Mouse (Mus musculus) embryonic facial prominence, embryonic 14.5 days (tissue): Measurements from ENCODE around the gene F5. TPM values are rescaled to one million over a fixed set of nuclear protein-coding genes. Genes with fewer than 3 reads are reported as not detected.

Experiments used
- ATAC-seq: fragments of 200-750 bp; cut with Nextera tagmentation; 2 replicates; pipeline ENCODE4 v1.8.0; 2017; ENCODE audit warnings: low read depth, moderate number of reproducible peaks, moderate TSS enrichment
- DNase-seq: peaks from one replicate; pipeline ENCODE4 v3.0.0-alpha.2; 2015; ENCODE audit warnings: low spot score
- H3K27ac ChIP-seq: fragments of 300-500 bp; sonication (generic); replicated peaks from 2 replicates; pipeline ENCODE4 v1.5.1; 2014; ENCODE audit warnings: low read depth, mild to moderate bottlenecking, low read length, moderate library complexity
- H3K27me3 ChIP-seq: fragments of 300-500 bp; sonication (generic); replicated peaks from 2 replicates; pipeline ENCODE4 v1.6.1; 2014; ENCODE audit warnings: low read length; ENCODE audit not compliant: control insufficient read depth, insufficient read depth
- H3K36me3 ChIP-seq: fragments of 300-500 bp; sonication (generic); 2 replicates; pipeline ENCODE4 v1.6.1; 2014; ENCODE audit warnings: low read length, mixed read lengths; ENCODE audit not compliant: control insufficient read depth, insufficient read depth
- H3K4me1 ChIP-seq: fragments of 300-500 bp; sonication (generic); 2 replicates; pipeline ENCODE4 v1.6.1; 2014; ENCODE audit warnings: antibody characterized with exemption, low read length; ENCODE audit not compliant: control insufficient read depth, insufficient read depth
- H3K4me2 ChIP-seq: fragments of 300-500 bp; sonication (generic); 2 replicates; pipeline ENCODE4 v1.6.1; 2014; ENCODE audit warnings: low read depth, mild to moderate bottlenecking, low read length, moderate library complexity, mixed read lengths
- H3K4me3 ChIP-seq: fragments of 300-500 bp; sonication (generic); 2 replicates; pipeline ENCODE4 v1.5.1; 2014; ENCODE audit warnings: low read depth, mild to moderate bottlenecking, low read length
- H3K9ac ChIP-seq: fragments of 300-500 bp; sonication (generic); 2 replicates; pipeline ENCODE4 v1.6.1; 2014; ENCODE audit warnings: low read depth, mild to moderate bottlenecking, low read length, moderate library complexity, mixed read lengths
- H3K9me3 ChIP-seq: fragments of 300-500 bp; sonication (generic); 2 replicates; pipeline ENCODE4 v1.6.1; 2016; ENCODE audit warnings: low read length; ENCODE audit not compliant: control insufficient read depth
- WGBS: fragments of 180-500 bp; shearing (Covaris S2); extraction: QIAGEN DNeasy Blood & Tissue Kit; methylation state at CpG from one replicate; pipeline ENCODE4 v1.1.7; 2014; 5-methylcytosine and 5-hydroxymethylcytosine counted together
- polyA plus RNA-seq: library from polyadenylated mRNA; unstranded; fragments of >200 nt; fragmentation: Nextera tagmentation; extraction: Ambion mirVana; gene quantifications from 2 replicates; pipeline ENCODE4 v1.2.1, GENCODE M21; 2014

Gene F5
- polyA plus RNA-seq, 1 experiment from 2014 or later, result 0.21 TPM

DNA sequence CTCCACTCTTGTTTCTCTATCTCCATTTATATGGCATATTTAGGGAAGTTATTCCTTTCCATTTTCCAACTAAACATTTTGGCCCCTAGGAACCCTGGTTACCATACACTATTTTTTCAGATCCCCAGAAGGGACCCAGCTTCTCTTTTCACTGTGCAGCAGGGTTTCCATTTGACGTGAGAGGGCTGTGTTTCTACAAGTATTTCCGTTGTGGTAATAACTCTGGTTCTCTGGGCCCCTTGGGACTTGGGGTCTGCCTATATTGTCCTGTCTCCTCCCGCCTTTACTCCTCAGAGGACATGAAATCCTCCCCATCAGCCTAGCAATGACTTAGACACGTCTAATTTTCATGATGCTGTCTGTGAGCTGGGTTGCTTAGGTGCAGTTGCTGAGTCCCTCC, 12.2 kb upstream of the F5 start:
- Histone ChIP-seq H3K27me3 (no peaks in the 10 kb centered on the region), H3K36me3 (no peaks in the 10 kb centered on the region), H3K4me1 (no peaks in the 10 kb centered on the region), H3K4me2 (no peak overlapping the region), H3K4me3 (no peak overlapping the region), H3K9ac (no peak overlapping the region), H3K9me3 (no peaks in the 10 kb centered on the region), H3K27ac (no peak overlapping the region)
- ATAC-seq (no peak), DNase-seq (no peak)
- 66% methylated on average over 4 of the region's 4 CpGs for WGBS

DNA sequence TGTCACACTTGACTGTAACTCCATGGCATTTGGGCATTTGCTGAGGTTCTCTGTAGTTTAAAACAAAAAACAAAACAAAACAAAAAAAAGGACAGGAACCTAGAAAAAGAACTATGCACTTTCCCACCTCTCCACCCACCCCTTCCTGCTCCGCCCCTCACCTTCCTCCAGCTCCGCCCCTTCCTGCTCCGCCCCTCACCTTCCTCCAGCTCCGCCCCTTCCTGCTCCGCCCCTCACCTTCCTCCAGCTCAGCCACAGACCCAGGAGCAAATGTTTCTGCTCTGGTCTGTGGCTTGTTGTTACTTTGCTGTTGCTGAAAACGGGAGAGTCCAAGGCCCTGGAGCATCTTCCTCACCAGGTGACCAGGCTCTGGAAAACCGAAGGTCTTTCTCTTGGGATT, 2.6 kb upstream of the F5 start:
- 91% methylated on average over 7 of the region's 7 CpGs for WGBS
- DNase-seq, result no peak
- Histone ChIP-seq H3K27me3 (no peaks in the 10 kb centered on the region), H3K4me1 (peaks cover 7% of the 10 kb centered on the region; the same call in 1 of the 2 replicates), H3K4me3 (no peak overlapping the region), H3K36me3 (no peaks in the 10 kb centered on the region), H3K27ac (no peak overlapping the region), H3K9me3 (no peaks in the 10 kb centered on the region), H3K9ac (no peak overlapping the region), H3K4me2 (no peak overlapping the region)
- no peak for ATAC-seq

DNA sequence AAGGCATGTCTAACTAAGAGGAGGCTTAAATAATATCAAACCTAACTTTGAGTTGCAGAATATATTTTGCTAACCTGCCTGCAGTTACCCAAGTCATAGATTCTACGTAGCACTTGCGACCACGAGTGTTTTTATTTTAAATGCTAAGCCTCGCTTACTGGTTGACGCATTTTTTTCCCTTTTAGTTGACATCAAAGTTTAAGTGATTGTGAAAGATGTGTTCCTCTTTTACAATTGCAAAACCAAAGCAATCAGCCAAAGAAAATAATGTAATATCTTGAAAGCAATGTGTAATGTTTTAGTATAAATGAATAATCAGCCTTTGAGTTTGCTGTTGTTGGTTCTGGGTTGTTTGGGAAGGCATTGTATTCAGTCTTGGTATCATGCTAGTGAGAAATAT, 1.2 kb downstream of the F5 start:
- no peaks in the 10 kb centered on the region for H3K36me3 ChIP-seq
- ATAC-seq, result no peak
- DNase-seq, result no peak
- H3K4me3 ChIP-seq, result no peak overlapping the region
- no peak overlapping the region for H3K9ac ChIP-seq
- H3K4me2 ChIP-seq, result no peak overlapping the region
- H3K4me1 ChIP-seq, result peaks cover 7% of the 10 kb centered on the region; the same call in 1 of the 2 replicates
- no peak overlapping the region for H3K27ac ChIP-seq
- no peaks in the 10 kb centered on the region for H3K27me3 ChIP-seq
- WGBS, result 82% methylated on average over 5 of the region's 5 CpGs
- no peaks in the 10 kb centered on the region for H3K9me3 ChIP-seq

DNA sequence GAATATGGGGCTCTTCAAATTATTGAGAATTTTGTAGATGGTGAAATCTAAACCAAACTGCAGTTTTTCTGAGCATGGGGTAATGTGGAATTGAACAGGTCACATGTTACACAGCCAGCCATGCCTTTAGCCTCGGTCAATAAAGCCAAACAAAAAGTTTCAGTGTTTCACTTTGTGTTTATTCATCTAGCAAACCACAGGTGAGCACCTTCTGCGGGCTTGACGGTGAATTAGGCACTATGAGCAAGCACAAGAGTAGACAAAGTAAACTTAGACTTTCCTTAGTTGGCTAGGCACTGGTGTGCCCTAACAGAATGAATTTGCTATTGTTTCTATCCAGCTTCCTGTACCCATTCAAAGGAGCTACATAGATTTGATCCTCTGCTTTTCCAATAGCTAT, 3.3 kb downstream of the F5 start:
- Histone ChIP-seq H3K27me3 (no peaks in the 10 kb centered on the region), H3K4me2 (no peak overlapping the region), H3K9ac (no peak overlapping the region), H3K4me3 (no peak overlapping the region), H3K9me3 (no peaks in the 10 kb centered on the region), H3K27ac (no peak overlapping the region), H3K36me3 (no peaks in the 10 kb centered on the region), H3K4me1 (peaks cover 7% of the 10 kb centered on the region; the same call in 1 of the 2 replicates)
- ATAC-seq (no peak), DNase-seq (no peak)
- WGBS, result 75% methylated on average over 3 of the region's 3 CpGs

DNA sequence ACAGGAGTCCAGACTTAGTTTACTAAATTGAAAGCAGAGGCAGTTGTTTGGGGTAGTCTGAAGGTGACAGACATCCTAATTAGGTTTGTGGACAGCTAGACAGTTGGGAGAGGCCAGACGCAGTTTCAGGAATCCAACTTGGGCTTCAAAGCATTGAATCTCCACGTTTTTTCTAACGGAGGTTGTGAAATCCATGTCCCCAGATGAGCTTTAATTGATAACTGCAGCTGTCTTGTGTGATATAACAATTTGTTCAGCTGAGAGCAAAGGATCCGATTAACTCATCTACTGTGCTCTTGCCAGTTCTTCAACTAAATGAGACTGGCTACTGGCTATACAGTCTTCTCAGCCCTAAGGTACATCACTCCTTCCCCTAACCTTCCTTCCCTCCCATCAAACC, 6.9 kb downstream of the F5 start:
- no peak overlapping the region for H3K4me3 ChIP-seq
- no peaks in the 10 kb centered on the region for H3K9me3 ChIP-seq
- no peak overlapping the region for H3K4me2 ChIP-seq
- WGBS, result 55% methylated on average over 4 of the region's 4 CpGs
- H3K27ac ChIP-seq, result no peak overlapping the region
- DNase-seq, result no peak
- no peaks in the 10 kb centered on the region for H3K36me3 ChIP-seq
- H3K4me1 ChIP-seq, result no peaks in the 10 kb centered on the region
- H3K27me3 ChIP-seq, result no peaks in the 10 kb centered on the region
- ATAC-seq, result no peak
- no peak overlapping the region for H3K9ac ChIP-seq

DNA sequence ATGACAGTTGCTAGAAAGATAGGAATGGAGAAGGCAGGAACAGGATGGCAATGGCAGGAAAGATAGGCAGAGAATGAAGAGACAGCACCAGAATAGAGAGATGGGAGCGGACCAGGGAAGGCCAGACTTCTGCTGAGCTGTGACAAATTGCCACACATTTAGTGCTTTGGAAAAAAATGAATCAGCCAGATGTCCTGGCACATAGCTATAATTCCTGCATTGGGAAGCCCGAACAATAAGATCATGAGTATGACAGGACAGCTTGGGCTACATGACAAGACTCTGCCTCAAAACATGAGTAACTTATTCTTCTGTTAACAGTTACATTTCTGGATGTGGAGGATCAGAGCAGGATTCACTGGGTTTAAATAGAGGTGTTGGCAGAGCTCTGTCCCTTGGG, 8.1 kb downstream of the F5 start:
- Histone ChIP-seq H3K27ac (no peak overlapping the region), H3K9me3 (no peaks in the 10 kb centered on the region), H3K36me3 (no peaks in the 10 kb centered on the region), H3K4me2 (no peak overlapping the region), H3K4me3 (no peak overlapping the region), H3K9ac (no peak overlapping the region), H3K4me1 (no peaks in the 10 kb centered on the region), H3K27me3 (no peaks in the 10 kb centered on the region)
- DNase-seq (peak; percentile 27), ATAC-seq (no peak)
- WGBS, result 72% methylated on average over 2 of the region's 2 CpGs

DNA sequence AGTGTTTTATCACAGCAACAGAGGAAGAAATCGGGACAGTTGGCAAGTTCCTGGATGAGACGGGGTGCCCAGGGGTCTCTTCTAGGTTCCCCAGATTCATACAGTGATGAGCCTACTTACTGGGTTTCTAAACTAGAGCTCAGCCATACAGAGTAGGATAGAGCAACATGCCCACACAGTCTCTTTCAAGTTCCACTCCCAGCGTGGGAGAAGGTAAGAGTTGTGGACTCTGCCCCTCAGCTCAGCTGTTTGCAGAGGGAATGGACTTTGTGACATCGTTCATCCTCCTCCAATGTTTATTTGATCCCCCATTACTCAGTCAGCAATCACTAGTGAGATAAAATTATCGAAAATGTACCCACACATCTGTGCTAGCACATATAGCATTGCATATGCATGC, 11.1 kb downstream of the F5 start:
- Histone ChIP-seq H3K36me3 (no peaks in the 10 kb centered on the region), H3K4me3 (no peak overlapping the region), H3K4me1 (no peaks in the 10 kb centered on the region), H3K27ac (no peak overlapping the region), H3K27me3 (no peaks in the 10 kb centered on the region), H3K9ac (no peak overlapping the region), H3K4me2 (no peak overlapping the region), H3K9me3 (no peaks in the 10 kb centered on the region)
- ATAC-seq, result no peak
- 78% methylated on average over 5 of the region's 5 CpGs for WGBS
- no peak for DNase-seq

DNA sequence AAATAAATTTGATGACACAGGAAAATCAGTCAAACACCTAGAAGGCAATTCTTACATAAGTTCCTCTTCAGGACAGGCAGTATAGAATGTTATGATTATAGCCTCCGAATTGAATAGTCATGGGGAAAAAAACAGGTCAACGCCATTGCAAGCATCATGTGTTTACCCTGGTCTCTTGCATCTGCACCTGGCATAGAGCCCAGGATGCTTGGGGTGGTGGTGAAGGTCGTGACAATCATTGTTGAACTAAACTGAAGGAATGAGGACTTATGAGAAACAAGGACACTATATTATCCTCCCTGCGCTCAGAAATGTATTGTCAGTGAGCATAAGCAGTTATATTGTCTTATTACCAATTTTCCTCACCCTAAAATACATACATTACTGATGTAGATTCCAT, 17.2 kb downstream of the F5 start:
- H3K4me1 ChIP-seq, result no peaks in the 10 kb centered on the region
- no peaks in the 10 kb centered on the region for H3K27me3 ChIP-seq
- WGBS, result 77% methylated on average over 4 of the region's 4 CpGs
- H3K9me3 ChIP-seq, result no peaks in the 10 kb centered on the region
- no peak overlapping the region for H3K9ac ChIP-seq
- H3K4me3 ChIP-seq, result no peak overlapping the region
- H3K36me3 ChIP-seq, result no peaks in the 10 kb centered on the region
- no peak for DNase-seq
- no peak for ATAC-seq
- no peak overlapping the region for H3K27ac ChIP-seq
- no peak overlapping the region for H3K4me2 ChIP-seq

DNA sequence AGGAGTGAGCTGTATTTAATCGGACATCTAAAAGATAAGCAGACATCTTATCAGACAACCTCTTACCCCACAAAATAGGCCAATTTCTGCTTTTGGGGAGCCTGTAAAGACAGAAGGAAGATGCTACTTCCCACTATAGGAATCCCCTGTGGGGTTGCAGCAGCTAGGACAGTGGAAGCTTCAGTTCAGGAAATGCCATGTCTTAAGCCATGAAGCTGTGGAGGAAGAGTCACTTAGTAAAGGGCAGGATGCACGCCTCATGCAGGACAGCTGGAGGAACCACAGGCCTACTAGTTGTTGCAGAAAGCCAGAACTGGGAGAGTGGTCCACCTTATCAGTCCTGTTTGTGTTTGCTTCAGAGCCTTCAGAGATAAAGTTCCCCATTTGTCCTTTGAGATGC, 18.8 kb downstream of the F5 start:
- H3K4me2 ChIP-seq, result no peak overlapping the region
- H3K27me3 ChIP-seq, result no peaks in the 10 kb centered on the region
- H3K27ac ChIP-seq, result no peak overlapping the region
- no peak overlapping the region for H3K9ac ChIP-seq
- no peaks in the 10 kb centered on the region for H3K4me1 ChIP-seq
- DNase-seq (no peak), ATAC-seq (no peak)
- 72% methylated on average over 2 of the region's 2 CpGs for WGBS
- H3K4me3 ChIP-seq, result no peak overlapping the region
- H3K36me3 ChIP-seq, result no peaks in the 10 kb centered on the region
- H3K9me3 ChIP-seq, result no peaks in the 10 kb centered on the region
